Mouse (Mus musculus) fat pad, adult 2 months (tissue): ENCODE data around the gene Ehd2.

ENCODE experiments used
- DNase-seq: peaks from one replicate; pipeline ENCODE4 v3.0.0-alpha.2; 2011; ENCODE audit warnings: low read depth, low spot score; ENCODE audit errors: extremely low read depth

The Ehd2 gene

DNA sequence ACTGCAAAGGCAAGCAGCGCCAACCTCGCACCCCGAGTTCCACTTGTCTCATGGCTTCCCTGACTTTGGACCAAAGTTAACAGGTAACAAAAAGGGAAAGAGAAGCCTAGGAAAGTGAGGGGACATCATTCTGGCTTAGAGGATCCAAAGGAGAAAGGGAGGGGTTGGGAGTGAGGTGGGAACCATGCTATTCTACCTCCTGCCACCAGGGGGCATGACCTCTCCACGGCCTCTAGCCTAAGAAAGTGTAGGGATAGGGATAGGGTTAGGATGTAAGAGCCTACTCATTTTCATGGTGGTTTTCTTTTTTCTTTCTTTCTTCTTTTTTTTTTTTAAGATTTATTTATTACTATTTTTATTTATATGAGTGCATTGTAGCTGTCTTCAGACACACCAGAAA lies 8.5 kb upstream of the Ehd2 start:
- no peak for DNase-seq

DNA sequence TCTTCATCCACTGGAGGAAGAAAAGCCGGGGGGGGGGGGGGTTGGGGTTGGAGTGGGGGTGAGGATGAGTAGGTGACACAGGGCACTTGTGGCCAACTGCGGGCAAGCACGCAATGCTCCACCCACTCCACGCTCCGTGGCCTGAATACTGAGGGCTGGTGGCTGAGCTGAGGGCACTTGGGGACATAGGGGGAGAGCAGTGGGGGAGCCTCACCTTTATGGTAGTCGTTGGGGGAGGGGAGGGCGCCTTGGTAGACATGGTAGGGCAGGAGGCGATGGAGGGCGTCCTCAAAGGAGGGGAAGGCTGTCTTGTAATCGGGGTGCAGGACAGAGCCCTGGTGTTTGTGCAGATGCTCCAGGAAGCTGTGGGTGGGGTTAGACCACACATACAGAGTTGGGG lies 8.1 kb upstream of the Ehd2 start:
- DNase-seq: no peak

DNA sequence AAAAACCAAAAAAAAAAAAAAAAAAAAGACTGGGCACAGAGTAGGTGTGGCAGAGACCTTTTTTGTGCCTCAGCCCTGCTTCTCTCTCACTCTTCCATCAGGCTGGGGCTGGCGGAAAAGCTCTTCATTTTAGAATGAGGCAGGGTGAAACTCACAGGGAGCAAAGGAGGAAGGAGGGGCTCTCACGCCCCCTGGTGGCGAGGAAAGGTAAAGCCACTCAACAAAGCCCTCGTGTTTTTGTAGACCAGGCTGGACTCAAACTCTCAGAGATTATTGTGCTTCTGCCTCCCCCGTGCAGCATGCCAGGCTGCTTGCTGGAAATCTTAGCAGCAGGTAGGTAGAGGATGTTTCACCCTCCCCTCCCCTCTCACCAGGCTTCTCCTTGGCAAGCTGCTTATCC lies 7.3 kb upstream of the Ehd2 start:
- no peak for DNase-seq

DNA sequence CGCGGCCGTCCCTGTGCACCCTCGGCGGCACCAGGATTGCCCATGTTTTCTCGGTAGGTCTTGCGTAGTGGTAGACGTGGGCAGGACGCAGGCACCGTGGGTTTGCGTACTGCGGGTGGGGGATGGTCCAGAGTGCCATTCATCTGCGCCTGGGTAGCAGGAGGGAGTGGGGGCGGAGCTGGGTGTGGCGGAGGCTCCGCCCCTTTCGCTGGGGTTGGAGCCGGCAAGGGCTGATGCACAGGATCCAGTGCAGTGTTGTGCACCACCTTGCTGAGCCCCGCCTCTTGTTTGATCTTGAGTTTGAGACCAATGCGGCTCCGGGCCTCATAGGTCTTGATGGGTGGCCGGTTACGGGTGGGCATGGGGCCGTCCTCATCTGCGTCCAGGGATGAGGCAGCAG lies 4.9 kb upstream of the Ehd2 start:
- no peak for DNase-seq

DNA sequence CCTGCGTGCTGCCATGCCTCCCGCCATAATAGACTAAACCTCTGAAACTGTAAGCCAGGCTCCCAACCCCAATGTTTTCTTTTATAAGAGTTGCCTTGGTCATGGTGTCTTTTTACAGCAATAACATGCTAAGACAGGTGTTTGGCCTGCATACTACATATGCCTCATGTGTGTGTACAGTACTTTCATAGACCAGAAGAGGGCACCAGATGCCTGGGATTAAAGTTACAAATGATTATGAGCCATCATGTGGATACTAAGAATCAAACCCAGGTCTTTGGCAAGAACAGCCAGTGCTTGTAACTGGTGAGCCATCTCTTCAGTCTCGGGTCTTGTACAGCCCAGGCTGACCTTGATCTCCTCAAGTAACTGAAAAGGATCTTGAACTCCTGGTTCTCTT lies 2.3 kb upstream of the Ehd2 start:
- DNase-seq: no peak

DNA sequence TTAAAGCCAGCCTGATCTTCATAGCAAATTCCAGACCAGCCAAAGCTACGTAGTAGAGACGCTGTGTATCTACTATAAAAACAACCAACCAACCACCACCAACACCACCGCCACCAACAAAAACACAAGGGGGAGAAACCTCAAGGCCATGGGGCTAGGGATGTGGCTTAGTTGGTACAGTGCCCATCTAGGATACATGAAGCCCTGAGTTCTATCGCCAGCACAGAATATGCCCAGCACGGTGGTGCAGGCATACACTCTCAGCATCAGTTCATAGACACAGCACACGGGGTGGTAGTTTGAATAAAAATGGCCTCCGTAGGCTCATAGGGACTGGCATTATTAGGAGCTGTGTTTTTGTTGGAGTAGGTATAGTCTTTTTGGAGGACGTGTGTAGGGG lies 955 bp upstream of the Ehd2 start:
- no peak for DNase-seq

DNA sequence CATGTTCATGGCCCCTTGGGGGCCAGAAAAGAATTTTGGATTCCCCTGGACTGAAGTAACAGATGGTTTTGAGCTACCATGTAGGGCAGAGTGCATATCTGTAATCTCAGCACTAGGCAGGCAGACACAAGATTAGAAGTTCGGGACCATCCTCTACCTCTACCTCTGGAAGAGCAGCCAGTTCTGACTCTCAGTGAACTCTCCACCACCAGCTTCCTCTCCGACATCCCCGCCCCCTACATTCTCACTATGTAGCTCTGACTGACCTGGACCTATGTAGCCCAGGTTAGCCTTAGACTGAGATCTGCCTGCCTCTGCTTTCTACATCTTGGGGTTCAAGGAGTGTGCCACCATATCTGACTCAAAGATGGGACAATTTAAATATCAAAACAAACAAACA lies 878 bp downstream of the Ehd2 start:
- no peak for DNase-seq

DNA sequence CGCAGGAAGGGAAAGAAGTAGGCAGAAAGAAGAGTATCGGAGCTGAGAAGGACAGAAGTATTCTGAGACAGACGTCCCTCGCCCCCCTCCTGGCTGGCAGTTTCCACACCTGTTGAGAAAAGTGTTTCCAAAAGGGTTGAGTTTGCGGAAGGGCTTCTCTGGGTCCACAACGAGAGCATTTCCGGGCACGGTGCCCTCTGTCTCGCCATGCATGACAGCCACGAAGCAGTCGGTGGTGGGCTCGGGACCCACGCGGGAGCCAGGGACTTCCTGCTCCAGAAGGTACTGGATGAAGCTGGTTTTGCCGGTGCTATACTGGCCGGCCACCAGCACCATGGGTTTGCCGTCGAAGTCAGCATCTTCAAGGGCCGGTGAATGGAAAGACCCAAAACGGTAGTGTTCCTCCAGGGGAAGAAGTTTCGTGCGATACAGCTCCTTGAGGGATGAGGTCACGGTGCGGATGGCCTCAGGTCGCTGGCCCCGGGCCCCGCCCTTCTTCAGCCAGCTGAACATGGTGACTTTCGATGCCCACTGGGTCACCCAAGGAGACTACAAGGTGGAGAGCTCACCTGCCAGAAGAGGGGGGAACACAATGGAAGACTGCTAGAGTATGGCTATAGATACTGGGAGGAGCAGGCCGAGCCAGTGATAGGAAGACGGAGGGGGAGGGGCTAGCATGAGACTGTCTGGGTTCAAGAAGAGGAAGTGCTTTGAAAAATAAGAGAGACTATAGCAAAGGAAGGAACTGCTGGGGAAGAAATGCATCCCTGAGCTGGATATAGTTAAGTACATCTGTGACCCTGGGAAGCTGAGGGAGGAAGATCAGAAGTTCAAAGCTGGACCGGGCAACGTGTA lies 3.3 kb downstream of the Ehd2 start:
- no peak for DNase-seq

DNA sequence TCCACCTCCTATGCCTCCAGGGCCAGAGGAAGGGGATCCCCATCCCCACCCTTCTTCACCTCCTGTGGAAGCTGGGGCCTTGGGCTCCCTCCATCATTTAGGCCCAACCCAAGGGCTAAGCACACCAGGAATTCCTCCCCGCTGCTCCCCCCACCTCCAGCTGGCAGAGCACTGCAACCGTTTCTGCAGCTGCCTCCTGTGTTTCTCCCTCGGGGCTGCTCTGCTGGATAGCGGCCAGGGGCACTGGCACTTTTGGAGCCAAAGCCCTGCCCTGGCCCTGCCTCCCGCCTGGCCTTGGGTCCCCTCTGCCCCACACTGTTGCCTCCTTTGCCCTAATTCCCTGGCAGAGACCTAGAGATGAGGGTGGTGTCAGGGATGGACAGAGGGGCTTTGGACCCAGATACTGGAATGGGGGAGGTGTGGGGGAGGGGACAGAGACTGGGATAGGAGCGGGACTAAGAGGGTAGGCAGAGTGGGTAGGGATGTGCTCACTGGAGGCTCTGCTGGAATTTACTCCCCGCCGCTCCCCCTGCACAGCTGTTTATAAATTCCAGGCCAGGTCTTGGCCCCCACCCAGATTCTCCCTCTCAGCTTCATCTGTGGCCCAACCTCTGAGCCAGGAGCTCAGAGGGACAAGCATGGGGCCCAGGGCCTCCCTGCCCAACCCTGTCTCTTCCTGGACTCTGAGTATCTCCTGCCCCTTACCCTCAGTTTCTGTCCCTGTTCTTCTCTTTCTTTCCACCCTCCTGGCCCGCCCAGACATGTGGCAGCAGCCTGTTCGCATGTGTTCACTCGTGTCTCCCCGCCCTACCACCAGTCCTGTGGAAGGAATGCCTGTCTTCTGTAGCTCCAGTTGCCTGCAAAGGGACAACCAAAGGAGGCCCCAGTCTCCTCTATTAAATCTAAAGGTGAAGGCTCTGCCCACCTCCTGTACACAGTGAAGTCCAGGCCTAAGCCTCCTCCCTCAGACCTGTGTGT lies 4.8 kb downstream of the Ehd2 start:
- no peak for DNase-seq

DNA sequence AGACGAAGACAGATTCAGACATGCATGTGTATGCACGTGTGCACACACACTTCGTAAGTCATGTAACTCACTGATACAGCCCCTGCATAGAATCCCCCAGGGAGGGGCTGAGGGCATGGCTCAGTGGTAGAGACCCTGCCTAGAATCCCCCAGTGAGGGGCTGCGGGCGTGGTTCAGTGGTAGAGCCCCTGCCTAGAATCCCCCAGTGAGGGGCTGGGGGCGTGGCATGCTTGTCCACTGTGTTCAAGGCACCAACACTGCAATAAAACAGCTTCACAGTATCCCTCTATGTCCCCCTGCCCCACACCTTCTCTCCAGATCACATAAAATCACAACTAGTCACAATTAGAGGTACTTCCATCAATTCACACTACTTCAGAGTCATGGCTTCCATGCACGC lies 5.6 kb downstream of the Ehd2 start:
- no peak for DNase-seq

DNA sequence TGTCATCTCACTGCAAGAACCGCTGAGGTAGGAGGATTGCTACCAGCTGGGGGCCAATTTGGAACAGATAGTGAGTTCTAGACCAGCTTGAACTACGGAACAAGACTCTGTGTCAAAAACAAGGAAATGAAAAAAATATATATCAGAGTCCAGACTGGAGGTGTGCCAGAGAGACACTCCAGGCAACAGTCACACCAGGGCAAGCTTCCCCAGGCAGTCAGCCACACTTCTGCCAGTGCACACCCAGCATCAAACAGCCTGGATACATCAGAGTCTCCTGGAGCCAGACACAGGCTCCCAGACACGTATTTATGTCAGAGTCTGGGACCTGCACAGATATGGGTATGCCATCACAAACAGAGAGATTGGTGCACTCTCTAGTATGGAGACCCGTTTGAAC lies 6.1 kb downstream of the Ehd2 start:
- no peak for DNase-seq

DNA sequence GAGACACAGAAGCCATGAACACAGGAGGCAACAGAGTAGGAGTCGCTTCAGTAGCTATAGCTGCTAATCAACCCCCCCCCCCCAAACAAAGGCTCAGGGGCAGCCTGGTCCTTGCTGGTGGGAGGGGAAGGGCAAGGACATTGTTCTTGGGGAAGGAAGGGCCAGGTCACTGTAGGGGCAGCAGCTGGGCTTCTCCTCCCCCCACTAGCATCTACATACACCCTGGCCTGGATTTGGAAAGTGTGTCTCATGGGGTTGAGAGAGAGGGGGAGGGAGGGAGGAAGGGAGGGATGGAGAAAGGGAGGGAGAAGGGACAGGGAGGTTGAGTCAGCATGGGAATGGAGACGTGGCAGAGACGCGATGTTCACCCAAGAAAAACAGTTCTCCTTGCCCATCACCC lies 6.7 kb downstream of the Ehd2 start:
- DNase-seq: no peak

DNA sequence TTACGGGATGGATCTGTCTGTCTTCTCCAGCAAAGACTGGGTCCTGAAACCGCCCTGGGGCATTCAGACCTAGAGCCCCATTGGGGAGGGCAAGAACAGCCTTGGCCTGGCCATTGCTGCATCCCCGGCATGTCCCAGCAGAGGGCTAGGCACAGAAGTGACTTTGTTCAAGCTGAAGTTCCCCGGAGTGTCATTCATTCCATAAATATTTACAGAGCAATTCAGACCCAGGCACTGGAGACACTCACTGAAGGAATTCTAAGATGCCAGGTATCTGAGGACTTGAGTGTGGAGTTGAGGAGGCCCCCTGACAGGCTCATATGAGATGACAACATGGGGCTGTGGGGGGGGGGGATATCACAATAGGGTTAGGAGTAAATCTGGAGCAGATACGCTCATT lies 11.2 kb downstream of the Ehd2 start:
- DNase-seq: no peak

DNA sequence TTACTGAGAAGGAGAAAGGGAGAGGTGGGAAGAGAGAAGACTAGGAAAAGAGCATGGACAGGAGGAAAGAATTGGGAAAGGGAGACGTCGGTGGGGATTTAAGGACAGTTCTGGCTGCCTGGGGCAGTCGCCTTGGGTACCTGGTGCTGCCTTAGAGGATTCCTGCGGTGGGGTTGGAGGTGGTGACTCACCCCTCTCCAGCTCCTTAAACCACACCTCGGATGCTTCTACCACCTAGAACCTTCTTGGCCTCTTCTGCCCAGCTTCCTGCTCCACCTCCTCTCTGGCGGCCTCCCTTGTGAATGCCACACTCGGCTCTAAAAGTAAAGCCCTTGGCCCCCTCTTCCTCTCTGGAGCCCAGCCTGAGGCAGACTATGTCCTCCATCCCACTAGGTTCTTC lies 11.9 kb downstream of the Ehd2 start:
- no peak for DNase-seq

DNA sequence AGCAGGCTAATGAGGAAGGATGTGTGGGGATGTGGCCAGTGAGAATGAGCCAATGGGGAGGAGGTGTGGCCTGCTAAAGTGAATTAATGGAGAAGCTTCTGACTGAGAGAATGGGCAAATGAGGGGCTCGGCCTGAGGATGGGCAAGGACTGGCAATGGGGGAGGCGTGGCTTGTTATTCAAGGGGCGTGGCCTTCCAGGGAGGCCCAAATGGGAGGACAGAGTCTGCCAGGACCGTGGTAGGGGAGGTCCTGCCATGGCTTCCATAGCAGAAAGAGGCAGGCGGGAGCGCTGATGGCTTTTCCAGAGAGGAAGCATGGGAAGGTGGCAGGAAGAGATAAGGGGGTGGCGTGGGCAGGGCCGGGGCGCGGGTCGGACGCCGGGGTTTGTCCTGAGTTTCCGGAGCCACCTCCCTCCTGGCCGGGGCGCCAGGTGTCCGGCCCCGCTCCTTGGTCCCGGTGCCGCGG lies 12.4 kb downstream of the Ehd2 start:
- DNase-seq: no peak

DNA sequence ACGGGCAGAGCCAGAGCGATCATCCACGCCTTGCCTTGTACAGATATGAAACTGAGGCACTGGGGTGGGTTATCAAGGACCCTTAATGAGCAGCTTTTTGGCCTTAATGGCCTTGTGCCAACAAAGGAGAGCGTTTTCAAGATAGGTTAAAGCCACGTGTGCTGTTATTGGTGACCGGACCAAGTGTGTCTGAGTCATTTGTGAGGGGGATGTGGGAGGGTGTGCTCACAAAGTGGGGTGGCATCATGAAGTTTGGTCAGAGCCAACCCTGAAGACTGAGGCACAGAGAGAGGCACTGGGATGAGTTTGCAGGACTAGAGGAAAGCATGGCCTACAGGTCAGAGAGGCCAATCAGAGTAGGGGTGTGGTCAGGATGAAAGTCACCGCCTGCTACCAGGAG lies 12.9 kb downstream of the Ehd2 start:
- no peak for DNase-seq

DNA sequence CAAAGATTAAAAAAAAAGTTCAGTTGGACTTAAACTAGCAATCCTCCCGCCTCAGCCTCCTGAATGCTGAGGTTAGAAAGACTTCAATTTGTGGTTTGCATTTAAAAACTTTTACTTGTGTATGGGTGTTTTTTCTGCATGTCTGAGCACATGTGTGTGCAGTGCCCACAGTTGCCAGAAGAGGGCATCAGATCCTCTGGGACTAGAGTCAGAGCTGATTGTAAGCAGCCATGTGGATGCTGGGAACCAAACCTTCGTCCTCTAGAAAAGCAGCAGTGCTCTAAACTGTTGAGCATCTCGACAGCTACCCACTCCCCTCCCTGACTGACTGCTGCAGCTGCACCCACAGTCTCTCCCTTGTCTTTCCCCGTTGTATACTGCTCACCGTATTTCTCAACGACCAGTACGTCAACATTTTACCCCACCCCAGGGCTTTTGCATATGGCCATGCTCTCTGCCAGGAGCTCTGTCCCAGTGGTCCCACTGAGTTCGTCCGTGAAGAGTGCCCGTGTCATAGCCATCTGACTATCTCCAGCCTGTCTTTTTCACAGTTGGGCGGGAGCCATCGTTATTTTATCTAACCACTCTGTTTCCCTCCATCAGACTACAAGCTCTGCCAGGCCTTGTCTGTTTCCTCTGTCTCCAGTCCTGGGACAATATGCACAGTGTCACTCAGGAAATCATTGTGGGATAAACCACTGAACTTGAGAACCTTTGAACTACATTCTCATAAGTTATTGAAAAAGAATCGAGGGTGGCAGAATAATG lies 13.9 kb downstream of the Ehd2 start:
- DNase-seq: no peak

DNA sequence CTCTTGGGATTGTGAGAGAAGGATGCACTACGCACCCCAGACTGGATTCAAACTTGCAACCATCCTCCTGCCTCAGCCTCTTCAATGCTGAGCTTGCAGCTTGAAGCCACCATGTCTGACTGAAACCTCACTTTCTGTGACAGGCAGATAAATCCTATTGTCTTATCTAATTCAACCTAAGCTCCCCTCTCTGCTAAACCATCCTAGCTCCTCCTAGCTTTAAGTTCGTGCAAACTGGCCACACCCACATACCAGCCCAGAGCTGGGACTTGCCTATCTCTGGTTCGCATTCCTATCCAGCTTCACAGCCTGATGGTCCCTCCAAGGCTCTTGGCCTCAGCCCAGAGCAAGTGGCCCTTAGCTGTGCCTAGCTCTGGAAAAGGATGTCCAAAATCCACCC lies 15.0 kb downstream of the Ehd2 start:
- DNase-seq: no peak

DNA sequence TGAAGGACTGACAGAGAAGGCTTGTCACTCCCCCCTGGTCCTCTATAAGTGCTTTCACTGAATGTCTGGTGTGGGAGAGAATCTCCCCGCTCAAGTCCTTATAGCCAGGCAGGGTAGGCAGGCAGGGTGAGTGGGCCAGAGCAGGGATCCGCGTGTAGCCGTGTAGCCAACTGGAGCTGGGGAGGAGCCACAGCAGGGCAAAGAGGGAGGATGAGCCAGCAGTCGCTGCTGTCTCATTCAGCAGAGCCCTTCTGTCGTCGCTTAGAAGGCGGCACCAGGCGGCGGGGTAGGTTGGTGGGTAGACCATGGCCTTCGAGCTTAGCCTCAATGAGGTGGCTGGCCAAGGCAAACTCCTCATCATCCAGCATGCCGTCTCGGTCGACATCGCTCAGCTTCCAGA lies 17.4 kb downstream of the Ehd2 start:
- DNase-seq: no peak

DNA sequence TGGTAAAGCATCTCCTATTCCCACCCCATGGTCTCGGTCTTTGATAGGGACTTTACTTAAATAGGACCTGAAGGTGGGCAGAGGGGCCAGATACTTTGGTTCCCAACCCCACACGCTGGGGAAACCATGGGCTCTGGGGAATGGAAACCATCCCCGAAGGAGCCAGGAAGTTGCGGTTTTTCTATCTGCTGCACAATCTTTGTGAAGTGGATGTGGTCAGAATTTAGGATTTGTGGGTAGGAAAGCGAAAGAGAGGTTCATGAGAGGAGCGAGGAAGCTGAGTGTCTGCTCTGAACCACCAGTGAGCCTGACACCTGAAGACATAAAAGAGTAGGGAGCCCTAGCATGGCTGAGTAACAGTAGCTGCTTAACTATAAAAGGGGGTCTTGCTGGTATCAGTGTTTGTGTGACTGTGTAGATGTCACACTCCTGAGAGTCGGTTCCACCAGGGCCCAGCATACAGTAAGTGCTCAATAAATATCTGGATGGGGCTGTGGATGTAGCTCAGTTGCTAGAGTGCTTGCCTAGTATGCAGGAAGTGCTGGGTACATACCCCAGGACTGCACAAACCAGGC lies 18.1 kb downstream of the Ehd2 start:
- DNase-seq: no peak

DNA sequence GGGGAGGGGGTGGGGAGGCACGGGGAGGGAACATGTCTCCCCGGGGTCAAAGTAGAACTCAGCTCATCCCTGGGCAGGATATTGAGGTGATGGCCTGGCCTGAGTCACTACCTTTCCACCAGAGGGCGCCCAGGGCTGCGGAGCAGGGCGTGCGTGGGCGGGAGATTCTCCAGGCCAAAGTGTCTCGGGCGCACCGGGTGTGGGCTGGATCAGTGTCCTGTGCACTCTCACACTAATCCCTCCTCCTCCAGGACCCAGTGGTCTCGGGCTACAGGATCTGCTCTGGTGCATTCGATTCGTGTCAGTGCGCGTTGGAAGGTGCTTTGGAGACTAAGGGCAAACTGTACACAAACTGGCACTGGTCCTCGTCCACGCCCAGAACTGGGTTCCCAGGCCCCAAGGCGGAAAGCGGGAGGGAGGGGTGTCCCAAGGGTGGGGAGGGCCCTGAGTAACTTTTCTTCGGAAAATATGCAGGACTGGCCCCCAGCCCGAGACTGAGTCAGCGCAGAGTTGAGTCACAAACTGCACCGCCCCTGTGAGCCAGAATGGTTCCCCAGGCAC lies 18.9 kb downstream of the Ehd2 start:
- peak; percentile 82 for DNase-seq
